Mouse (Mus musculus) brain, embryonic 14.5 days (tissue): ENCODE measurements at regions not wholly inside any gene's neighbourhood (a gene's known extent, or its start where the extent isn't known, plus 50 kb on each side); places are given as distances from the start of the nearest gene placed in this dataset.

Experiments
- CTCF ChIP-seq: fragments of 200-500 bp; IDR thresholded peaks from 2 replicates; pipeline ENCODE4 v1.5.1; 2012; ENCODE audit warnings: inconsistent platforms, mild to moderate bottlenecking, moderate library complexity, borderline replicate concordance; ENCODE audit not compliant: insufficient read depth, insufficient read length; ENCODE audit errors: extremely low read depth
- POLR2A ChIP-seq: fragments of 200-500 bp; IDR thresholded peaks from 2 replicates; pipeline ENCODE4 v1.6.1; 2012; ENCODE audit warnings: mild to moderate bottlenecking, inconsistent platforms, borderline replicate concordance; ENCODE audit not compliant: poor library complexity, insufficient read depth, insufficient read length, severe bottlenecking; ENCODE audit errors: extremely low read depth

DNA sequence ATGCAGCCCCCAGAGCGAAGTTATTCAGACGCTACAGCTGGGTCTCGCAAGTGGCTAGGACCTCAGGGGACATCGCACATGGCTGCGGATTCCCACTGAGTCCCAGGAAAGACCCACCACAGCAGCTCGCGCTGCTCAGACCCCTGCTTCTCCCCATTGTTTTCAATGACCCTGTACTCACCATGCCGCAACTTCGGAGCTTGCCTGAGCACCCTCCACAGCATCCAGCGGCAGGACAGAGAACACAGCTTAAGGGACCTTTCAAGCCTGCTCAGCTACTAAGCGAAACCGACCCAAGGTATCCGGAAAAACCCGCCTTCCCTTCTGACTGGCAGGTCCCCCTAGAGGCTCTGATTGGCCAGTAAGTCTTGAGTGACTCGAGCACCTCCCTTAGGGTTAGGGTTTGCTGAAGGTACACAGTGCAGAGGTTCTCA lies 78.4 kb upstream of the Gm15446 start:
- TF ChIP-seq POLR2A (no peak), CTCF (no peak)
